Mouse (Mus musculus): ENCODE data around the gene Fsd1. TPM values are rescaled to one million over a fixed set of nuclear protein-coding genes. Genes with fewer than 3 reads are reported as not detected.
A peak's percentile ranks its signal among the peaks of the same experiment; 100 is the strongest.

The Fsd1 gene
- polyA plus RNA-seq, 1 experiment from 2014 or later, result 123 TPM

DNA sequence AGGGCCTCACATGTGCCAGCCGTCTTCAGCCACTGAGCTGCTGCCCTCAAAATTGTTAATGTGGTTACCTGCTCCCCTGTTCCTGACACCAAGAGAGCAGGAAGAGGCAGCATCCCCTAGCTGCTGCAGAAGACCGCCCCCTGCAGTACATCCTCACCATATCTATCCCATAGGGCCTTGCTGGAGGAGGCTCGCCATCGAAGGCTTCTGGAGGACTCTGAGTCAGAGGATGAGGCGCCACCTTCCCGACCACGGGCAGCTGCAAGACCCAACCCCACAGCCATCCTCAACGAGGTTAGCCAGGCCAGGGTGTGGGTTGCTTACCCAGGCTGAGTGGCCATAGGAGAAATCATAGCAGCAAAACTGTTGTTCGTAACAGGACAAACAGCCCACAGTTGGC is 21.3 kb upstream of the Fsd1 start:
- H3K36me3 ChIP-seq, result peaks cover 62% of the 10 kb centered on the region
- no peaks in the 10 kb centered on the region for H3K27me3 ChIP-seq (replicated peaks)
- WGBS, result 89% methylated on average over 9 of the region's 9 CpGs
- ATAC-seq (ENCODE audit: low FRiP score, low read depth), result no peak
- H3K4me3 ChIP-seq, result no peak overlapping the region
- H3K9ac ChIP-seq, result no peak overlapping the region
- H3K9me3 ChIP-seq, result no peaks in the 10 kb centered on the region
- H3K27ac ChIP-seq, result no peak overlapping the region
- H3K4me2 ChIP-seq (replicated peaks), result no peak overlapping the region
- H3K4me1 ChIP-seq, result peaks cover 20% of the 10 kb centered on the region

GRCm38 (mm10) chr17:55967186-55967585 is 19.1 kb upstream of the Fsd1 start:
- Histone ChIP-seq H3K9ac (no peak overlapping the region), H3K36me3 (peaks cover 48% of the 10 kb centered on the region), H3K4me3 (no peak overlapping the region), H3K4me2 (replicated peaks) (no peak overlapping the region), H3K9me3 (no peaks in the 10 kb centered on the region), H3K27ac (no peak overlapping the region), H3K27me3 (replicated peaks) (no peaks in the 10 kb centered on the region), H3K4me1 (peaks cover 31% of the 10 kb centered on the region)
- 95% methylated on average over 4 of the region's 4 CpGs for WGBS
- ATAC-seq (ENCODE audit: low FRiP score, low read depth), result no peak

DNA sequence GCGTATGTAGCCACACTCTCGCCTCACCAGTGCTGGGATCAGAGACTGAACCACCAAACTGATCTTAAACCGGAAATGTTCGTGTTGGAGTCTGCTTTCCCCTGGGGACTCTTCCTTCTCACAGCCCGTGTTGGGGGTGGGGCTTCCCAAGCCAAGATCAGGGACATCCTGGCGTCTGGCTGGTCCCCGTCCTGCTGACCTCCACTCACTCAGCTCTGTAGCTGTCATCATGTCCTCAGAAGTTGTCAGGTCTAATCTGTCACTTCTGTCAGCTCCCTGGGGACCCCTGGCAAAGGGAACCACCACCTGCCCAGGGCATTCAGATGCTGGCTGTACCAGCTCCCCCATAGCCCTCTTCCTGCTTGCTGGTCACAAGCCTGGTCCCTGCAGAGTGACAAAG is 18.1 kb upstream of the Fsd1 start:
- no peak overlapping the region for H3K27ac ChIP-seq
- 66% methylated on average over 7 of the region's 7 CpGs for WGBS
- H3K36me3 ChIP-seq, result peaks cover 49% of the 10 kb centered on the region
- no peaks in the 10 kb centered on the region for H3K9me3 ChIP-seq
- ATAC-seq (ENCODE audit: low FRiP score, low read depth), result no peak
- H3K4me1 ChIP-seq, result peaks cover 39% of the 10 kb centered on the region
- H3K27me3 ChIP-seq (replicated peaks), result no peaks in the 10 kb centered on the region
- H3K4me3 ChIP-seq, result no peak overlapping the region
- no peak overlapping the region for H3K9ac ChIP-seq
- no peak overlapping the region for H3K4me2 ChIP-seq (replicated peaks)

DNA sequence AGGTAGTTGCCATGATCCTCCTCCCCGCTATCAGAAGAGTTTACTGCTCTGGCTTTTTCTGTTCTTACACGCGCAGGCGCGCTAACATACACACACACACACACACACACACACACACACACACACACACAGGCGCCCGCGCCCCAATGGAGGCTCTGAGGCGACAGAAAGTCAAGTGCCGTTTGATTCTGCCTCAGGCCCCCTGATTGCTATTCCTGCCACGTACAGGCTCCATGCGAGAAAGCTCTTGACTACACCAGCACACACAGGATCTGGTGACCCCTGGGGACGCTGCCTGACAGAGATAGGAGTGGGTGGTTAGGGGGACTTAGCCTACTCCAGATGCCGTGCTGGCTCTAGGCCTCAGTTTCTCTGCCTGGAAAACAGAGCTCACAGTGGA is 16.7 kb upstream of the Fsd1 start:
- peak overlapping the region; percentile 79; the same call in 1 of the 2 replicates for H3K9ac ChIP-seq
- H3K27me3 ChIP-seq (replicated peaks), result no peaks in the 10 kb centered on the region
- WGBS, result 17% methylated on average over 14 of the region's 14 CpGs
- H3K27ac ChIP-seq, result peak overlapping the region; percentile 85
- ATAC-seq (ENCODE audit: low FRiP score, low read depth), result peak; percentile 77
- no peaks in the 10 kb centered on the region for H3K9me3 ChIP-seq
- H3K4me3 ChIP-seq, result peak overlapping the region; percentile 1; the same call in 1 of the 2 replicates
- peaks cover 49% of the 10 kb centered on the region for H3K36me3 ChIP-seq
- peak overlapping the region; percentile 84 for H3K4me2 ChIP-seq (replicated peaks)
- H3K4me1 ChIP-seq, result peaks cover 39% of the 10 kb centered on the region

DNA sequence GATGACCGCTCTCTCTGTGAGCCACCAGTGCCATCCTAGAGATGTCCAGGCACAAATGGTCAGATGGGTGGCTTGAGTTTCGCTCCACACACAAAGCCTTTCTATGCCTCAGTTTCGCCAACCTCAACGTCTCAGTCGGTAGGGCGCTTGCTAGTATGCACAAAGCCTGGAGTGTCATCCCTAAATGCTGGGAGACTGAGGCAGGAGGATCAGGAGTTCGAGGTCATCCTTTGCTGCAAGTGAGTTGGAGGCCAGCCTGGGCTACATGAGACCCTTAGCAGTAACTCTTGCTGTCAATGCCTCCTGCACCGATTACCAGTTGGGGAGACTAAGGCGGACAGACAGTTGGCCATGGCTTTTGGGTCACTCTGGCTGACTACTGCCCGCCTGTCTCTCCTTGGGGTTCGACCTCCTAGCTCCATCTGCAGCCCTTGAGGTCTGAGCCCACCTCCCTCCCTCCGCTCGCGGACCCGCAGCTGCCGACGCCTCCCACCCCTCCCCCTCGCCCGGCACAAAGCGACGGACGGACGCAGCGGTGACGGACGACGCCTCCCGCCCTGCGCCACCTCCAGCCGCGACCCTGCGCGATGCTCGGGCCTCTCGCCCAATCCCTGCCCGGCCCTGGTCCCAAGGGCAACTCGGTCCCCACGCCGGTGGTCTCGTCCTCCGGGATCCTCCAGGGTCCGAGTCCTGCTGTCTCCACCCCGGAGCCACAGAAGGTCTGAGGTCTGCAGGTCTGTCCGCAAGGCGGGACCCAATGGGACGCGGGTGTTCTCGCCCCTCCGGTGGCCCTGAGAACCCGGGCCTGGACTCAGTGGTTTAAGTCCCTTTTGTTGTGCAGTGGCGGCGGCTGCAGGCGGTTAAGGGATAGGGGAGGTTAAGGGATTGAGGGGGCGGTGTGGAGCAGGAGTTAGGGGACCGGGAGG is 16.1 kb upstream of the Fsd1 start, which contains the start of gene Shd:
Gene Shd, plus strand, starts transcription at position 502 of the 926 bp plus-strand sequence.
- peaks cover 39% of the 10 kb centered on the region for H3K4me1 ChIP-seq
- H3K4me3 ChIP-seq, result peak within 1 kb of the TSS; percentile 66
- H3K9me3 ChIP-seq, result no peaks in the 10 kb centered on the region
- peak within 1 kb of the TSS; percentile 79 for H3K9ac ChIP-seq
- ATAC-seq (ENCODE audit: low FRiP score, low read depth), result peak; percentile 65
- peak within 1 kb of the TSS; percentile 84 for H3K4me2 ChIP-seq (replicated peaks)
- no peaks in the 10 kb centered on the region for H3K27me3 ChIP-seq (replicated peaks)
- H3K27ac ChIP-seq, result peak within 1 kb of the TSS; percentile 85
- peaks cover 48% of the 10 kb centered on the region for H3K36me3 ChIP-seq
- WGBS, result 8% methylated on average over 55 of the region's 55 CpGs

DNA sequence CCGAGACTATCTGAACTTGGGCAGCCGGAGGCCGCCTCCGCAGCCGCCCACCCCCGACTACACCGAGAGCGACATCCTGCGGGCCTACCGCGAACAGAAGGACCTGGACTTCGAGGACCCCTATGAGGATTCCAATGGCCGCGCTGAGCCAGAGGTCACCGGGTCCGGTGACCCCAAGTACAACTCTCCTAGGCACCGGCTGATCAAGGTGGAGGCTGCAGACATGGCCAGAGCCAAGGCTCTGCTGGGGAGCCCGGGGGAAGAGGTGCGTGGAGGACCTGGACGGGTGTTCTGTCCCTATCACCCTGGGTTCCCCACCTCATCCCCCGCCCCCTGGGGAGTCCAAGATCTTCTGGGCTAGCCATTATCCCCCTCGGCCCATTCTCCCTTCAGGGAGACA is 14.9 kb upstream of the Fsd1 start:
- H3K4me1 ChIP-seq, result peaks cover 43% of the 10 kb centered on the region
- peaks cover 43% of the 10 kb centered on the region for H3K36me3 ChIP-seq
- H3K4me3 ChIP-seq, result peak overlapping the region; percentile 66
- no peak for ATAC-seq (ENCODE audit: low FRiP score, low read depth)
- no peak overlapping the region for H3K27ac ChIP-seq
- no peaks in the 10 kb centered on the region for H3K27me3 ChIP-seq (replicated peaks)
- 19% methylated on average over 22 of the region's 22 CpGs for WGBS
- H3K4me2 ChIP-seq (replicated peaks), result peak overlapping the region; percentile 84
- peak overlapping the region; percentile 79 for H3K9ac ChIP-seq
- H3K9me3 ChIP-seq, result no peaks in the 10 kb centered on the region

GRCm38 (mm10) chr17:55976255-55976862 is 9.9 kb upstream of the Fsd1 start:
- H3K36me3 ChIP-seq, result peaks cover 29% of the 10 kb centered on the region
- peak overlapping the region; percentile 6; the same call in 1 of the 2 replicates for H3K27ac ChIP-seq
- peak overlapping the region; percentile 25; the same call in 1 of the 2 replicates for H3K4me2 ChIP-seq (replicated peaks)
- H3K9ac ChIP-seq, result peak overlapping the region; percentile 14; the same call in 1 of the 2 replicates
- WGBS, result 15% methylated on average over 13 of the region's 13 CpGs
- no peaks in the 10 kb centered on the region for H3K27me3 ChIP-seq (replicated peaks)
- peak; percentile 74 for ATAC-seq (ENCODE audit: low FRiP score, low read depth)
- no peaks in the 10 kb centered on the region for H3K9me3 ChIP-seq
- H3K4me3 ChIP-seq, result no peak overlapping the region
- peaks cover 25% of the 10 kb centered on the region for H3K4me1 ChIP-seq

DNA sequence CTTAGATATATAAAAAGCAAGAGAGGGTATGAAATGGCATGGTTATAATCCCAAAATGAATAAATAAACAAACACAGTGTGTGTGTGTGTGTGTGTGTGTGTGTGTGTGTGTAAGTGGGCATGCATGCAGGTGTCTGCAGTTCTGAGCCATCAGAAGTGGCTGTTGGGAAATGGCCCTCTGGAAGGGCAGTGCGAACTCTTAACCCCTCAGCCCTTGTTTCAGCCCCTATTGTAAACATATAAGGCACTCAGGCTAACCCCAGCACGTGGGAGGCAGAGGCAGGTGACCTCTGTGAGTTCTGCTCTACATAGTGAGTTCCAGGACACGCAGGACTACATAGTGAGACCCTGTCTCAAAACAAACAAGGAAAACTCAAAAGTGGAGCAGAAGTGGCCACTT is 9.0 kb upstream of the Fsd1 start:
- H3K9ac ChIP-seq, result no peak overlapping the region
- H3K36me3 ChIP-seq, result peaks cover 29% of the 10 kb centered on the region
- ATAC-seq (ENCODE audit: low FRiP score, low read depth), result no peak
- 47% methylated on average over 3 of the region's 3 CpGs for WGBS
- H3K4me1 ChIP-seq, result peaks cover 19% of the 10 kb centered on the region
- H3K27me3 ChIP-seq (replicated peaks), result no peaks in the 10 kb centered on the region
- peak overlapping the region; percentile 6; the same call in 1 of the 2 replicates for H3K27ac ChIP-seq
- no peak overlapping the region for H3K4me2 ChIP-seq (replicated peaks)
- H3K9me3 ChIP-seq, result no peaks in the 10 kb centered on the region
- H3K4me3 ChIP-seq, result no peak overlapping the region

GRCm38 (mm10) chr17:55990278-55990898 is 4.1 kb downstream of the Fsd1 start:
- WGBS, result 87% methylated on average over 8 of the region's 8 CpGs
- peaks cover 52% of the 10 kb centered on the region for H3K36me3 ChIP-seq
- H3K9ac ChIP-seq, result no peak overlapping the region
- H3K4me3 ChIP-seq, result no peak overlapping the region
- H3K9me3 ChIP-seq, result no peaks in the 10 kb centered on the region
- ATAC-seq (ENCODE audit: low FRiP score, low read depth), result no peak
- no peaks in the 10 kb centered on the region for H3K27me3 ChIP-seq (replicated peaks)
- no peak overlapping the region for H3K4me2 ChIP-seq (replicated peaks)
- no peak overlapping the region for H3K27ac ChIP-seq
- H3K4me1 ChIP-seq, result peaks cover 12% of the 10 kb centered on the region

DNA sequence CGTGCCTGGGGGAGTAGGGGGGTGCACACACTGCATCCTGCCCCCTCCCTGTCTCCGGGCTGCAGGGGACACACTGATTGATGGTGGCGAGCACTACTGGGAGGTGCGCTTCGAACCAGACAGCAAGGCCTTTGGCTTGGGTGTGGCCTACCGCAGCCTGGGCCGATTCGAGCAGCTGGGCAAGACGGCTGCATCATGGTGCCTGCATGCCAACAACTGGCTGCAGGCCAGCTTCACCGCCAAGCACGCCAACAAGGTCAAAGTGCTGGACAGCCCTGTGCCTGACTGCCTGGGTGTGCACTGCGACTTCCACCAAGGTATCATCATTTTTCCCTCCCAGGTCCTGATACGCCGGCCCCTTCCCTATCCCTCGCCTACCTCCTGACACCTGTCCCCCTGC is 9.7 kb downstream of the Fsd1 start:
- Histone ChIP-seq H3K4me3 (no peak overlapping the region), H3K9me3 (no peaks in the 10 kb centered on the region), H3K4me1 (0 out of 2 replicates have a peak, but pooled peaks cover 7% of the 10 kb centered on the region), H3K36me3 (peaks cover 47% of the 10 kb centered on the region), H3K27ac (no peak overlapping the region), H3K4me2 (replicated peaks) (no peak overlapping the region), H3K27me3 (replicated peaks) (peaks cover 17% of the 10 kb centered on the region), H3K9ac (peak overlapping the region; percentile 17; the same call in 1 of the 2 replicates)
- 90% methylated on average over 15 of the region's 15 CpGs for WGBS
- ATAC-seq (ENCODE audit: low FRiP score, low read depth), result no peak

GRCm38 (mm10) chr17:55999794-56000499 is 13.6 kb downstream of the Fsd1 start:
- Histone ChIP-seq H3K27ac (no peak overlapping the region), H3K36me3 (peaks cover 20% of the 10 kb centered on the region), H3K4me3 (no peak overlapping the region), H3K27me3 (replicated peaks) (peaks cover 21% of the 10 kb centered on the region), H3K9ac (no peak overlapping the region), H3K9me3 (no peaks in the 10 kb centered on the region), H3K4me1 (0 out of 2 replicates have a peak, but pooled peaks cover 7% of the 10 kb centered on the region), H3K4me2 (replicated peaks) (peak overlapping the region; percentile 38)
- ATAC-seq (ENCODE audit: low FRiP score, low read depth), result peak; percentile 37; the same call in 1 of the 2 replicates
- 7% methylated on average over 30 of the region's 30 CpGs for WGBS
